Mouse (Mus musculus) inflammation-experienced regulatory T-cells, adult 16 weeks (primary cell): ENCODE measurements around the gene Tbc1d16. TPM values are rescaled to one million over a fixed set of nuclear protein-coding genes. Genes with fewer than 3 reads are reported as not detected.

Source experiments
- polyA plus RNA-seq: library from polyadenylated mRNA; unstranded; fragments of 100-300 nt; shearing (Covaris generic); gene quantifications from one replicate; pipeline ENCODE4 v1.2.1, GENCODE M21; 2017

Tbc1d16 gene
- 0.67 TPM for polyA plus RNA-seq

DNA sequence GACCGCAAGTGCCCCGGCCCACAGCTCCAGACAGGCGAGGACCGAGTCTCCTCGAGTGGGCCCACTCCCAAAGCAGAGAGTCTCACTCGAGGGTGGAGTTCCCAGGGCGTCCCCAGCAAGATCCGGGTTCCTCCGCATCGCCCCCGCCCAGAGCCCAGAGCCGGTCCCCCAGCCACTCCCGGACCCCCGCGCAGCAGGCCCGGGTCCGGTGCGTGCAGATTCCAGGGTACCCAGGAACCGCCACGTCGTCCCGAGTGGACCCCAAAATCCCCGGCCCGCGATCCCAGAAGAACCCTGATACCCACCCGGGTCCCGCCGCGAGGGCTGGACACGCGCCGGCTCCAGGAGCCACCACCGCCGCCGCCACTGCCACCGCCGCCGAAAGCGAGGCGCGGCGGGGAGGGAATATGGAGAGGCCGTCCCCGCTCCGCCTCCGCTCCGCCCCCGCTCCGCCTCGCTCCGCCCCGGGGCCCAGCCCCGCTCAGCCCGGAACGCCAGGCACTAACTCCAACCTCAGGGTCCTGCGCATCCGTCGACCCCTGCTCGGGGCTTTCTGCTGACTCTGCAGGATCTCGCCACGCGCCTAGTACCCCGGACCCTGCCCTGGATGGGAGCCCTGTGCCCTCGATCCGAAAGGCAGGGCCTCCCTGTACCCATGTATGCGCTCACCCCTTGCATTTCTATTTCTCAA lies at the start of gene Tbc1d16, which contains the start of gene Ccdc40:
TSS of gene Tbc1d16 (minus strand) at position 409 of the 691 bp plus-strand sequence.
TSS of gene Ccdc40 (plus strand) at position 482 of the 691 bp plus-strand sequence.

GRCm38 (mm10) chr11:119267768-119268556 lies 39.7 kb upstream of the Tbc1d16 start, which contains the start of gene Gaa:
Gene Gaa, plus strand, starts transcription at chr11:119267887.

Other genes starting within 250 kb of the Tbc1d16 start
- not detected for gene Enpp7, start 240.3 kb downstream of the Tbc1d16 start, polyA plus RNA-seq
- 6.9 TPM for gene Cbx2, start 205.5 kb downstream of the Tbc1d16 start, polyA plus RNA-seq
- 18.6 TPM for gene Cbx8, start 187.5 kb downstream of the Tbc1d16 start, polyA plus RNA-seq
- 5.8 TPM for gene Cbx4, start 142.3 kb downstream of the Tbc1d16 start, polyA plus RNA-seq
- 3.0 TPM for gene Ccdc40, start 73 bp upstream of the Tbc1d16 start, polyA plus RNA-seq
- gene Gaa, start 39.4 kb upstream of the Tbc1d16 start, polyA plus RNA-seq, result 42.8 TPM
- 291 TPM for gene Eif4a3, start 71.6 kb upstream of the Tbc1d16 start, polyA plus RNA-seq
- not detected for gene Card14, start 79.3 kb upstream of the Tbc1d16 start, polyA plus RNA-seq
- 18.6 TPM for gene Sgsh, start 127.0 kb upstream of the Tbc1d16 start, polyA plus RNA-seq
- gene Slc26a11, start 127.1 kb upstream of the Tbc1d16 start, polyA plus RNA-seq, result 21.9 TPM
- 19.8 TPM for gene Rnf213, start 164.6 kb upstream of the Tbc1d16 start, polyA plus RNA-seq